Mouse (Mus musculus) right cerebral cortex, postnatal 4 days (tissue): ENCODE data around the gene Hif1an.

Experiments
- DNase-seq: peaks from one replicate; pipeline ENCODE4 v3.0.0-alpha.2; 2022

Hif1an gene

GRCm38 (mm10) chr19:44562652-44563206 is at the start of gene Hif1an:
Gene Hif1an (plus strand): TSS chr19:44562850.
- peak; percentile 92 for DNase-seq

DNA sequence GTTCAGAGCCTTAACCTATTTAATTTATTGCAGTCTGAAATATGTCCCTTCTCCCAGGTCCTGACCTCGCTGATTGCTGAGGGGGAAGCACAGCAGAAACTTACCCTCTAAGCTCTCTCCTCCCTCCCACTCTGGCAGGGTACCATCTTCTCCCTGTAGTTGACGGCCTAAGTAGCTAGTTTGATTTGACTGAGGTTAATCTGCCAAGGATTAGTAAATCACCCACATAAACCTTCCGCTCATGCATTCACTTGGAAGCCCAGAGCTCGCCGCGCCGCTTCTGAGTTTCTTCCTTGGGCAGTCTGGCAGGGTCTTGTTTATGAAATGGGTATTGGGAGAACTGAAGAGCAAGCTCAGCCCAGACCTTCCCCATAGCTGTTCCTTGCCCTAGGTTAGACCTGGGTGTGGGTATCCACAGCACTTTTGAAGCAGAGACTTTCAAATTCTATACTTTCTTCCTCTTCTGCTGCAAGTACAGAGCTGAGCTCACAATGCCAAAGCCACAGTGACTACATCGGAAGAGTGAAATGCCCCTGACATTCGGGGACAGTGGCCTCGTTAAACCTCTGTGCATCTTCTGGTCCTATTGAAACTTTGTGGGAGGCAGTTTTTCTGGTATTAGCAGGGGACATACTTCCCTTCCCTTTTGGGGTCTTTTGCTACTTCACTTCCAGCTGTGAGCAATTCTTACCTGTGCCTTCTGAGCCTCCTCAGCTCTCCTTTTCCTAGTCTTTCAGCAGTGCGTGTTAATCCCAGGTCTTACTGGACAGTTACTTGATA is 49.4 kb upstream of the Hif1an start:
- no peak for DNase-seq

DNA sequence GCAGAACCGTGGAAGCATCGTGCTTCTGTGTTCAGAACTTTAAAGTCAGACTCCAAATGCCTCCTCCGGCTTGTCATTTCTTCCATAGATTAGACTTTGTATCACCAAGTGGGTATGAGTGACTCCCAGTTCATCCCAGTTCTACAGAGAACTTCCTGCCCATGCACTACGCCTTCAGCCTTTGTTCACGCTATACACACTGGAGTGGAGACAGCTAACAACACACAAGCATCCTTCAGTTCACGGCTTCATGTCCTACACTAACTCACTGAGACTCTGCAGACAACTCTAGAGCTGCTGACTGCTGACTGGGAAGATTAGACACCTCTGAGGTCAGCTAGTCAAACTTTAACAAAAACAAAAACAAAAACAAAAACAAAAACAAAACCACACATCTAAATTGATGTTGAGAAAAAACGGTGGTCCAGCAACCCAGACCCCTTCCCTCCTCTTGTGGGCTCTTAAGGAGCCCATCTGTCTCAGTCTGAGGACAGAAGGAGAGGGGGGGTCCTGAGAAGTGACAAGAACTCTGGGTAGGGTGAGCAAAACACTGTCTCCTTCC is 48.6 kb upstream of the Hif1an start:
- DNase-seq: no peak

DNA sequence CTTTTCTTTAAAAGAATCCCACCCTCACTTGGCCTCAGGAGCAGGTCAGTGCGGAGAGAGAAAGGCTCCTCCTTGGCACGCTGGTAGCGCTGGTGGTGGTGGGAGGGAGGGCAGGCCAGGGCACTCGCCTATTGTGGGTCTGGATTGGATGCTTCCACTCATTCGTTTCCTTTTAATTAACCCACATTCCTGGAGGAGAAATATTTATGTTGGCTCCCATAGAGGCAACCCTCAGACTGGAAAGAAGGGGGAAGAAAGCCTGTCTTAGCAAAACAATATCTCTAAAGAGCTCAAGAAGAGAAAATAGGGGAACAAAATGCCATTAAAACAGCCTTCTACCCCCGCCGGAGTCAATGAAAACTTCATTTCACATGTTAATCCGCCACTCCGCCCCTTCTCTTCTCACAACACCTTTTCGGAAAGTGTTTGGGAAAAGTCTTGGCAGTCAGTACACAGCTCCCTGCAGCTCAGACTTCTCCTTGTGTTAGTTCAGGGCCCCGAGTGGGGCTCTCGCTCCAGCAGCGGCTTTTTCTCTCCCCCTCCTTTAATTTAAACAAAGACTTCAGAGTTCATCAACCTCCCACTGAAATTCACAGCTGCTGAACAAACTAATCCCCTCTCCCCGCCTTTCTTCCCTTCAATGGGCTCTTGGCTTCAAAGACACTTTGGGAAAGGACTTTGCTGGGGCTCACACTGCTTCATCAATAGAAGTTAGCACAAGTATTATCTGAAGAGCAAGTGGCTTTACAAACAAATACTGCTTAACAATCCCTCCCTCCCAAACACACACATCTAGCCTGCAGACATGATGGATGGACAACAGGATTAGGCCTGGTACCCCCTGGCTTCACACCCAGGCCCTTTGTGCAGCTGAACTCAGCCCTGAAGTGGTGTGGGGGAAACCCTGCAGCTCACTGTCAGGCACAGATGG is 47.9 kb upstream of the Hif1an start:
- no peak for DNase-seq

- no peak for DNase-seq
Measured at GRCm38 (mm10) chr19:44515769-44516168, 46.9 kb upstream of the Hif1an start.

- DNase-seq: no peak
Measured at GRCm38 (mm10) chr19:44517996-44518768, 44.5 kb upstream of the Hif1an start.

DNA sequence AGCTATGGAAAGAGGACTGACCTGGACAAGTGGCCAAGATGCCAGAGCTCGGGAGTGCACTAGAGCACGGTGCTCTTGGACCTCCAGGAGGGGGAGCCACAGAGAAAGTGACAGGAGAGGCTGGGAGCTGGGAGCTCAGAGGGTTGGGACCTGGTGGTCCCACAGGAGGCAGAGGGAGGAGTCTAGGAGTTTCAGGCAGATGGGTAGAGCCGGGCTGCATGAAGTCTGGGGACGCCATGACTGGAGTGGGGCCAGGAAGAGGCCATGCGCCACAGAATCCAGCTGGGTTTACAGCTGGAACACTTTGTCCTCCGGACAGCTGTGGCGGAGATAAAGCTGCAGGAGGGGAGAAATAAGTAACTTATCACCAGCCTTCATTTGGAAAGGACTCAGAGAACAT is 43.5 kb upstream of the Hif1an start:
- DNase-seq: no peak

DNA sequence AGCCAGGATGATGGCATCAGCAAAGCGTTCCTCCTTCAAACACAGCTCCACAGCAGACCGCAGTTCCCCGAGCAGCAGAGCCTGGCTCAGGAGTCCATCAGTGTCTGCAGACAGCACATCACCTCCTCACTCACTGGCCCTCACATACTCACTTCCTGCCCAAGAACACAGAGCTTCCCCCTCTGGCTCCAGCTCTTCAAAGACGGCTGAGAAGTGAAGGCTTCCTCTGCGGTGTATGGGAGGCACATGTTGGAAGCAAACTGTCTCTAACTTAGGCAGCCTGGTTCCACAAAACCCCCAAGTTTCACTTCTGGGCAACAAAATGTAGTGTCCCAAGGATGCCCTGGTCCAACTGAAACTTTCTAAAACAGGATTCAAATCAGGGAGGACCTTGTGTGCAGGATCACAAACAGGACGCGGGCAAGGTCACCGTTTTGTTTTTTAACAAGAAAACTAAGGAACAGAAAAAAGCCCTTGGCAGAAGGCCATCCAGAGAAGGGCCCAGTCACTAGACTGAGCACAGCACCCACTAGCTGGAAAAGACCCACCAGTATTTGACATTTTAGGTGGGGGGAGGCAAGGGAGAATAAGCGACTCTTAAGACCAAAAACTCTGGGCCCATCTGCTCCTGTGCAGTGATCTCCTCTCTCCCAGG is 37.0 kb upstream of the Hif1an start:
- DNase-seq: no peak

DNA sequence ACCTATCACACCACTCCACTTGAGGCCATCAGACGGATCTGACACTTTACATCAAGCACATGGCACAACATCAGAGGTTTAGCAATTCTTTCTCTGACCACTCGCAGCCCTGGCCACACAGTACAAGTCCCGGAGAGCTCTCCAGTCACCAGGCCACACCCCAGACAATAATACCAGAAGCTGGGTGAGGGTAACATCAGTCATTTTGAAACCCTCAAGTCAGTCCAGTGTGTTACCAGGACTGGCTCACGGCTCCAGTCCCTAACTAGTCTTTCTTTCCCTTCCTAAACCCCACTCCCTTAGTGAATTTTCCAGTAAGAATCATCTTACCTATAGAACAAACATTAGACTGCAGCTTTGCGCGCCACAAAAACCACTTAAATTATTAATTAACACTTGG is 32.6 kb upstream of the Hif1an start:
- DNase-seq: no peak

DNA sequence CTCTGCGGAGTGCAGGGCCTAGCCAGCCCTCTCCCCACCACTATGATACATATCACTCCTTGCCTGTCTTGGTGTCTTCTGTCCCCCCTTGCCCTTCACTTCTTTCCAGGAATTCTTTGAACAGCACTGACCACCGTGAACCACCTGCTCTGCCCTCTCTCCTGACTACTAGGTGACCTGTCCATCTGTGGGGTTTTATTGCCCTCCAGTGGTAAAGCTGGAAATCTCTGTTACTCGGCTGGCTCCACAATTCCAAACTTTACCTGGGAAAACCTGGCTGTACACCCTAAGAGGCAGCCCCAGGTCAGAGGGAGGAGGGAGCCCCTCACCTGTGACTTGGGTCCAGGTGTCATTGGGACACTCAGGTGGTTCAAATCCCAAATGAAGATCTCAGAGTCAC is 27.3 kb upstream of the Hif1an start:
- no peak for DNase-seq

DNA sequence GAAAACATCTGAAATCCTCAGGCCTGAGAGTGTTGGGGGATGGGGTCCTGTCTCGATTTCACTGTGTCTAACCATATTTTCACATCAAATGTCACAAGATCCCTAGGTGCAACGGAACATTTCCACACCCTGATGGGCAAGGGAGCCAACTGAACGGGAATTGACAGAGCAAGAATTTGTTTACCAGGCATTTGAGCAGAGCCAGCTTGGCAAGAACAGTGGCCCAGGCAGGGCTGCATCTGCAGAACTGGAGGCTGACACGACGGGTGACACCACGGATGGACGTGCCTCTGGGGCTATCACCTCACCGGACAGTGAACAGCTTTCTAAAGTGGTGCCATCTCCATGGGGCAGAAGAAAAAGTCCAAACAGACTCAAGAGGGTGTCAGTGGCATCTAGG is 25.2 kb upstream of the Hif1an start:
- DNase-seq: no peak

GRCm38 (mm10) chr19:44542694-44543178 is 19.9 kb upstream of the Hif1an start:
- DNase-seq: no peak

DNA sequence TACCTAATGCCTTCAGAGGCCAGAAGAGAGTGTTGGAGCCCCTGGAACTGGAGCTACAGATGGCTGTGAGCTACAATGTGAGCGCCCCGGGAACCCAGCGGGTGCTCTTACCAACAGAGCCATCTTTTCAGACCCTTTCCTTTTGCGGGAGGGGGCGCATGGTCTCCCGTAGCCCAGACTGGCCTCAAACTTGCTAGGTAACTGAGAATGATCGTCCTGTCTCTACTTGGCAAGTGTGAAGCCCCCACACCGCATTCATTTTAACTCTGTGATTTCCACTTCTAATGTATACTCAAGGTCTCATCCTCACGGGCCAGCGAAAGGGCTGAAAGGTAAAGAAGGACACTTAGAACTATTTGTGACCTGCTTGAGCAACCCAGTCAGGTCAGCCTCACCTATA is 18.3 kb upstream of the Hif1an start:
- no peak for DNase-seq

- DNase-seq: peak; percentile 85
Measured at GRCm38 (mm10) chr19:44544775-44545174, 17.9 kb upstream of the Hif1an start.

DNA sequence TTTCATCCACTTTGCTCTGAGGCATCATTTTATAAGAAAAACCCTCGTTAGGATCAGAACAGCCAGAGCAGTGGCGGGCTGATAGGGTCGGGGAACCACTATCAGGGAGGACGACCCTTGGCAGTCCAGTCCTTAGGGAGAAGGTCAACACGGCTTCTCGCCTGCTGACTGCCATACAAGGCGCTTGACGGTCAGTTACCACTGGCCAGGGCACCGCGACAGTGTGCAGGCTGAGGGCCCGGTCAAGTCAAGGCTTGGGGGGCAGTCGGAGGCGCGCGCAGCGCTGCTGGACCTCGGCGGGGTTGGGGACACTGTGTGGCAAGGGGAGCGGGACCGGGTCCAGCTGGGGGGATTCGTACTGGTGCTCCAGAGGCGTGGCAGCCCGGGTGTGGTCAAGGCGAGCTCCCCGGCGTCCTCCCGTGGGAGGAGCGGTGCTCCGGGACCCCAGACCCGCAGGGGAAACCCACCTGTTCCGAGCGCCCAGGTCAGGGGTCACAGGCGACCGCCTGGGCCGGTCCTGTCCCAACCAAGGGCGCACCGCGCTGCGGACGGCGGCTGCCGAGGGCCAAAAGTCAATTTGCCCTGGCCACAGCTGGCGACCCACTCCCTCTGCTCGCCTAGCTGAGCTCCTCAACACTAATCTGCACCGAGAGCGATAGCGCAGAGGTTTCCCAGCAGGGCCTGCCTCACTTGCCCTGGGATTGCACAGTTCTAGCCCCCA is 17.2 kb upstream of the Hif1an start, which contains the start of gene Sec31b:
Gene Sec31b, minus strand, starts transcription at position 544 of the 721 bp plus-strand sequence.
- DNase-seq: peak; percentile 14

DNA sequence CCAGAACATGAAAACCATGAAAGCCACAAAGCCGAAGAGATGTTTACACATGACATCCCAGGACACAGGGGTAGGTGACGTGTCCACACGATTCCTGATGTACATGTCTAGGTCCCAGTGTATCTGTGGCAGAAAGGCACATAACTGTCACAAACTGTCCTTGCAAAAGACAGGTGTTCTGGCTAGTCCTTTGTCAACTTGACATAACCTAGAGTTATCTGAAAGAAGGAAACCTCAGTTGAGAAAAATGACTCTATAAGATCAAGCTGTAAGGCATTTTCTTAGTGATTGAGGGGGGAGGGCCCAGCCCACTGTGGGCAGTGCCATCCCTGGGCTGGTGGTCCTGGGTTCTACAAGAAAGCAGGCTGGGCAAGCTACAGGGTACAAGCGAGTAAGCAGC is 9.9 kb upstream of the Hif1an start, which contains the start of gene Gm20538:
Gene Gm20538, minus strand, starts transcription at position 101 of the 400 bp plus-strand sequence.
- DNase-seq: no peak

- no peak for DNase-seq
Measured at GRCm38 (mm10) chr19:44553286-44553685, 9.4 kb upstream of the Hif1an start.

DNA sequence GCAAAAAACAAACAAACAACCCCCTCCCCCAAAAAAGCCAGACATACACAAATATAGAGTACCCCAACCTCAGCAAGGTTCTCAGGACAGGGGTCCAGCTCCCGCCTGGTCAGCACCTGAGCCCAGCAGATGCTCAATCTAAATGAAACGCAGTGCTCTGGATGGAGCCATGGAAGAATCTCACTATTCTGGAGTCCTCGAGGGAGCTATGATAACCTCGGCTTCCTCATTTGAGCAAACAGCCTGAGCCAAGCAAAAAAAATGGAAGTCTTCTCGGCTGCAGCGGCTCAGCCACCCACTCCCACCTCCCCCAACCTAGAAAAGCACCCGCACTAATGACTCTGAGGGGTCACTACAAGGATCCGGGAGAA is 8.2 kb upstream of the Hif1an start:
- DNase-seq: no peak

GRCm38 (mm10) chr19:44554861-44555590 is 7.6 kb upstream of the Hif1an start, which contains the start of gene Ndufb8:
Gene Ndufb8 (minus strand): TSS chr19:44555440.
- peak; percentile 95 for DNase-seq

DNA sequence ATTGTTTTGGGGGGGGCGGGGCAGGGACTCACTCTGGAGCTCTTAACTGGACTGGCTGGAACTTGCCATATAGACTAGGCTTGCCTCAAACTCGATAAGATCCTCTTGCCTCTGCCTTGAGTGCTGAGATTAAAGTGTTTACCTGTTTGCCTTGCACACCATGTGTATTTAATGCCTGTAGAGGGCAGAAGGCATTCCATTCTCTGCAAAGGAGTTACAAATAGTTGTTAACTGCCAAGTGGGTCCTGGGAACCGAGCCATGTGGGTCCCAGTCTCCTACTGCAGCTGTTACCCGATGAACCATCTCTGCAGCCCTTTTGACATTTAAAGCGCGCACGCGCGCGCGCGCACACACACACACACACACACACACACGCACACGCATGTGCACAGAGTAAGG is 1.4 kb downstream of the Hif1an start:
- DNase-seq: no peak
